Mouse (Mus musculus): ENCODE results near the gene Dlgap1.
"Not testable (repeated sequence)": the region's sequence is repeated elsewhere in the genome, so short reads cannot be mapped to it uniquely, and the experiment has no call there.

The Dlgap1 gene

DNA sequence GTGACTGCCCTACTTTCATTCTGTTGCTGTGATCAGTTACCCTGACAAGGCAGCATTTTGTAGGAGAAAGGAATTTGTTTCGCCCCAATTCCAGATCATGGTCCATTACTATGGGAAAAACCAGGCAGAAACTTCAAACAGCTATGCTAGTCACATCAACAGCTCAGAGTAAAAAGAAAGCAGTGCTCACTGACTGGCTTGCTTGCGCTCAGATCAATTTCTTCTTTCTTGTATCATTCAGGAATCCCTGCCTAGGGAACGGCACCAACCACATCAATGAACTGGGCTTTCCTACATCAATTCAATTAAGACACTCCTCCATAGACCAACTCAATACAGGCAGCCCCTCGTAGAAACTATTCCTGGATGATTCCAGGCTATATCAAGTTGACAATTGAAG lies 572.9 kb downstream of the Dlgap1 start:
- no peak for DNase-seq

DNA sequence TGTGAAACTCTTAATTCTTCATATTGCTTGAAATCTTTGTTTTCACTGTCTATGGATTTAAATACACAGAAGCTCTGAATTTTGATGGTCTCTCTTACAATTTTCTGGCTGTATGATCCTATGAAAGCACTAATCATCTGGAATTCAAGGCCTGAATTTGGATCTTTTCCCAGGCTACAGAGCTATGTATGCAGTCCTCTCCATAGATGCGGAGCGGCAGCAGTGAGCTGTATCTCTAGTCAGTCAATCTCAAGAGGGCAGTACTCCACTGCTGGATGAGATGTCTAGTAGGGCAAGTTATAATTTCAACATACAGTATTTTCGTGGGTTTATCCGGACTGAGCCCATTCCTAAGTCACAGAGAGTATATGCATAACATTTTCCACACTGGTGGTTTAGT lies 581.9 kb downstream of the Dlgap1 start:
- DNase-seq: no peak

GRCm38 (mm10) chr17:70561547-70561946 lies 592.7 kb downstream of the Dlgap1 start:
- no peak for DNase-seq

- no peak for DNase-seq
Measured at GRCm38 (mm10) chr17:70570848-70571247, 602.0 kb downstream of the Dlgap1 start.

DNA sequence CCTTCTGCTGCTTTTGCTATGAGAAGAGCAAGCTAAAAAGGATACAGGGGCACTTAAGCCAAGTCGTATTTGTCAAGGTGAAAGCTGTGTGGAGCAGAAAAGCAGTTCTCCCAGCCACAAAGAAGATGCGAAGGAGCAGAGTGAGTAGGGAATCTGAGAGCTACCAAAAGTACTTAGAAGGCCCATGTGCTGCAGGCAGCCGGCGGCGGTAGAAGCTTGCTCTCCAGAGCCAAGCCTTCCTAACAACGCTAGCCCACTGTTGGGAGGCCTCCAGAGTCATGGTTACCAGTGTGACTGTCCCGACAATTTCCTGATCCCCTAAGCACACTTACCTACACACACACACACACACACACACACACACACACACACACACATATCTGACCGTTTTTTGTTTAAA lies 614.2 kb downstream of the Dlgap1 start:
- DNase-seq: no peak

GRCm38 (mm10) chr17:70586735-70587425 lies 618.0 kb downstream of the Dlgap1 start:
- no peak for DNase-seq

GRCm38 (mm10) chr17:70587975-70588630 lies 619.2 kb downstream of the Dlgap1 start:
- DNase-seq: not testable (repeated sequence)

DNA sequence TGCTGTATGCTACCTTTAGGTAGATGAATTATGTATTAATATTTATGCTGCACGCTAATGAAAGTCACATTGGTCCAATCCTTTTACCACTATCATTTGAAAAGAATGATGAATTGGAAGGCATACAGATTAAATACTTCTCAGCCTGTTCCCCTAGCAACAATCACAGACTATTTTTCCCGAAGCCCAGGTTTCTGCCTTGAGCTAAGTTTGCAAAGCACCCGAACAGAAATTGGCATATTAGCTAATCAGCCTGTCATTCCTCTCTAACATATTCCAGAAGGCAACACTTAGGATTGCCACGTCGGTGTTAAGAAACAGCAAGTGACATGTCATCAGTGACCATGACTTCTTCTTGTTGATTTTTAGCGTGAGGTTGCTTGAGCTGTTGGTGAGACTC lies 619.8 kb downstream of the Dlgap1 start:
- DNase-seq: no peak

GRCm38 (mm10) chr17:70589140-70589539 lies 620.3 kb downstream of the Dlgap1 start:
- no peak for DNase-seq

- DNase-seq: no peak
Measured at GRCm38 (mm10) chr17:70590506-70590905, 621.6 kb downstream of the Dlgap1 start.

- DNase-seq: no peak
Measured at GRCm38 (mm10) chr17:70594277-70594676, 625.4 kb downstream of the Dlgap1 start.

DNA sequence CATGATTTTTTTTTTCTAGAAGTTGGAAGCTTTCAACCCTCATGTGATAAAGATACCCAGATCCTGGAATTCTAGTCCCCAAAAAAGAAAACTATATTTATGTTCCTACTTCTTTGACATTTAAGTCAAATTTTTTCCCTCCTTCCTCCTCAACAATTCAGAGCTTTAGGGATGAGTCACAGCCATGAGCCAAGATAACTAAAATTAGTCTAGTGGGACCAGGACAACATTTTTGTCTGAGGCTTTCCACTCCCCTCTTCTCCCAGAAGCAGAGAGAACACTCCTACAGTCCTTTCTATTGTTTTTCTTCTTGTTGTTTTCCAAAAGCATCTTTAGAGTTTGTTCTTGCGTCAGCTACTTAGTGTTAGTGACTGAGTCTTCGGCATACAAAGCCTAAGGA lies 627.5 kb downstream of the Dlgap1 start:
- no peak for DNase-seq

- DNase-seq: no peak
Measured at GRCm38 (mm10) chr17:70600462-70600861, 631.6 kb downstream of the Dlgap1 start.

- no peak for DNase-seq
Measured at GRCm38 (mm10) chr17:70602051-70602450, 633.2 kb downstream of the Dlgap1 start.

DNA sequence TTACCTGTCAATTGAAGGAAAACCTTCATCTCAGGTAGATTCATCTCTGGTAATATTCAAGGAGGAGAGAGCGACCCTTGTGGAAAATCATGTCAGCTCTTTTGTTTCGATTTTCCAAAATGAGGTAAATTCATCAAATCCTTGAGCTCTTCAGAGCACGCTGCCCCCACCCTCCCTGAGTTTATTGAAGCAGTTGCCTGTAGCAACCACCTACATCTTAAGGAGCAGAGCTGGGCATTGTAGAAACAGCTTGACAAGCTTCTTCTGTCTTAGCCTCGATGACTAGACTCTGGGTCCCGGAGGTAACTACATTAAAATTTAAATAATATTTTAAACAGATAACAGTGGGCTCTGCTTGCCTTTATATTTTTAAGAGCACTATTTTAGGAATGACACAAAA lies 636.8 kb downstream of the Dlgap1 start:
- no peak for DNase-seq

DNA sequence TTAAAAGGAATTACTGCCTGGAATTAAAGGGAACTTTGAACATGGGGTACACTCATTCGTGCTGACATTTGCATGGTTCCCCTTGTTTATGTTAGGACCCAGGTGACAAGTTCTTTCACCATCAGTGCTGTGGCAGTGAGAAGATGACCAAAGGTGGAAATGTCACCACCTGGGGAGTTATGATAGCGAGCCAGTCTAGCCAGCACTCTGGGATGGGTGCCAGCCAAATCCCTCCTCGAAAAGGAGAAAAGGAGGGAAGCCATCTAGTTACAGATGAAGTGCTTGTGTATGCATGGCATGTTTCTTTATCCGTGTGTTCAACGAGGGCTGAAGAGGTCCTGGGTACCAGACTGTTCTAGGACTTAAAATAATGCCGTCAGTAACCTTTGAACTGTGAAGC lies 643.3 kb downstream of the Dlgap1 start:
- DNase-seq: no peak

- no peak for DNase-seq
Measured at GRCm38 (mm10) chr17:70613897-70614296, 645.0 kb downstream of the Dlgap1 start.

GRCm38 (mm10) chr17:70614407-70615060 lies 645.7 kb downstream of the Dlgap1 start:
- no peak for DNase-seq

- DNase-seq: no peak
Measured at GRCm38 (mm10) chr17:70622493-70622892, 653.6 kb downstream of the Dlgap1 start.

GRCm38 (mm10) chr17:70626396-70626795 lies 657.5 kb downstream of the Dlgap1 start:
- DNase-seq: no peak

- DNase-seq: no peak
Measured at GRCm38 (mm10) chr17:70626925-70627324, 658.1 kb downstream of the Dlgap1 start.

DNA sequence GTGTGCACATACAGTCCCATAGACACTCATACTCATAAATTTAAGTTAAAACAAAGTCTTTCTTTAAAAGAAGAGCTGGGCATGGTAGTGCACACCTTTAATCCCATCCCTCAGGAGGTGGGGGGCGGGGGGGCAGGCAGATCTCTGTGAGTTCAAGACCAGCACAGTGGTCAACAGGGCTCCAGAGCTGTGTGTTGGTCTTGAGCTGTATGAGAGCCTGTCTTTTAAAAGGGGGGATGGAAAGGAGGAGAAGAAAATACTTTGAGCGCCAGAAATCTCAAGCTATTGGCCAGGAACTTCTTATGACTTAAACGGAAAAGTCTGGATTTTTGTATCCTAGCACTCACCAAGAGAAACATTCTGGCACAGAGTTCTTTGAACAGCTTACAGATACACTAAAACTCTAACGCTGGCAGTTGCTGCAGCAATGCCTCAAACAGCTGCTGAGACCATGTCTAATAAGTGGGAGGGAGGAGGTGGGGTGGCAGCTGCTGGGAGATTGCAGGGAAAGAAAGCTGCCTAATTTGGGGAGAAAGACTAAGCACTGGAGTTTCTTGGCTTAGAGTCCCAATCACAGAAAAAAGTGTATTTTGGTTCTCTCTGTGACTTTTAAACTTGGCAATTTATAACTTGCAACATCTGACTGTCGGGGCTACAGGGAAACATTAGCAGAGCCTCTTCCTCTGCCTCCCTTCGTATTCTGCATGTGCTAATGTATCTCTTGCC lies 660.9 kb downstream of the Dlgap1 start:
- DNase-seq: peak; percentile 34 to 74

GRCm38 (mm10) chr17:70633181-70633944 lies 664.5 kb downstream of the Dlgap1 start:
- peak; percentile 56 to 72 for DNase-seq
